Mouse (Mus musculus) midbrain, postnatal 0 days (tissue): ENCODE measurements around the gene Klf16. TPM values are rescaled to one million over a fixed set of nuclear protein-coding genes. Genes with fewer than 3 reads are reported as not detected.

ENCODE experiments used
- ATAC-seq: fragments of 200-750 bp; cut with Nextera tagmentation; 2 replicates; pipeline ENCODE4 v1.8.0; 2017; ENCODE audit warnings: moderate number of reproducible peaks, mild to moderate bottlenecking, moderate TSS enrichment, moderate library complexity; ENCODE audit not compliant: low FRiP score
- DNase-seq: peaks from one replicate; pipeline ENCODE4 v3.0.0-alpha.2; 2015; ENCODE audit warnings: low spot score
- H3K27ac ChIP-seq: fragments of 300-500 bp; sonication (generic); 2 replicates; pipeline ENCODE4 v1.5.1; 2014; ENCODE audit warnings: low read depth, mild to moderate bottlenecking, low read length, mixed read lengths
- H3K27me3 ChIP-seq: fragments of 300-500 bp; sonication (generic); 2 replicates; pipeline ENCODE4 v1.6.1; 2014; ENCODE audit warnings: low read length, control low read depth, mixed read lengths; ENCODE audit not compliant: insufficient read depth
- H3K36me3 ChIP-seq: fragments of 300-500 bp; sonication (generic); 2 replicates; pipeline ENCODE4 v1.6.1; 2014; ENCODE audit warnings: low read length, control low read depth, mixed read lengths; ENCODE audit not compliant: insufficient read depth
- H3K4me1 ChIP-seq: fragments of 300-500 bp; sonication (generic); 2 replicates; pipeline ENCODE4 v1.6.1; 2014; ENCODE audit warnings: mild to moderate bottlenecking, control low read depth, antibody characterized with exemption, low read length, mixed read lengths; ENCODE audit not compliant: insufficient read depth
- H3K4me2 ChIP-seq: fragments of 300-500 bp; sonication (generic); 2 replicates; pipeline ENCODE4 v1.6.1; 2014; ENCODE audit warnings: low read depth, mild to moderate bottlenecking, low read length, mixed read lengths; ENCODE audit not compliant: poor library complexity, severe bottlenecking
- H3K4me3 ChIP-seq: fragments of 300-500 bp; sonication (generic); 2 replicates; pipeline ENCODE4 v1.5.1; 2014; ENCODE audit warnings: low read depth, mild to moderate bottlenecking, low read length, moderate library complexity
- H3K9ac ChIP-seq: fragments of 300-500 bp; sonication (generic); replicated peaks from 2 replicates; pipeline ENCODE4 v1.6.1; 2014; ENCODE audit warnings: mild to moderate bottlenecking, low read length, moderate library complexity, mixed read lengths; ENCODE audit not compliant: poor library complexity, severe bottlenecking
- H3K9me3 ChIP-seq: fragments of 300-500 bp; sonication (generic); 2 replicates; pipeline ENCODE4 v1.6.1; 2016; ENCODE audit warnings: low read length, control low read depth
- CTCF ChIP-seq: IDR thresholded peaks from 2 replicates; pipeline ENCODE4 v1.5.1; 2016; ENCODE audit warnings: antibody characterized with exemption, mild to moderate bottlenecking
- WGBS: fragments of 180-500 bp; shearing (Covaris S2); extraction: QIAGEN DNeasy Blood & Tissue Kit; methylation state at CpG from one replicate; pipeline ENCODE4 v1.1.7; 2014; 5-methylcytosine and 5-hydroxymethylcytosine counted together
- polyA plus RNA-seq: library from polyadenylated mRNA; unstranded; fragments of >200 nt; fragmentation: Nextera tagmentation; extraction: Ambion mirVana; gene quantifications from 2 replicates; pipeline ENCODE4 v1.2.1, GENCODE M21; 2015
- total RNA-seq: library from RNA; depleted of rRNA; stranded (reverse); fragments of >200 nt; gene quantifications from 2 replicates; pipeline ENCODE4 v1.2.3, GENCODE M21; 2014

Klf16 gene
- total and polyA plus RNA-seq, 2 experiments from 2014 or later, result 8.3 to 18.1 TPM

- H3K9ac ChIP-seq, result no peak overlapping the region
- no peak for TF ChIP-seq CTCF
- no peaks in the 10 kb centered on the region for H3K4me1 ChIP-seq
- no peak for DNase-seq
- H3K36me3 ChIP-seq, result no peaks in the 10 kb centered on the region
- H3K9me3 ChIP-seq, result no peaks in the 10 kb centered on the region
- no peak overlapping the region for H3K4me2 ChIP-seq
- 11% methylated on average over 13 of the region's 13 CpGs for WGBS
- H3K4me3 ChIP-seq, result no peak overlapping the region
- no peak overlapping the region for H3K27ac ChIP-seq
- peaks cover 20% of the 10 kb centered on the region for H3K27me3 ChIP-seq
- no peak for ATAC-seq
These were observed 41.4 kb downstream of the Klf16 start for GRCm38 (mm10) chr10:80535711-80536110.

DNA sequence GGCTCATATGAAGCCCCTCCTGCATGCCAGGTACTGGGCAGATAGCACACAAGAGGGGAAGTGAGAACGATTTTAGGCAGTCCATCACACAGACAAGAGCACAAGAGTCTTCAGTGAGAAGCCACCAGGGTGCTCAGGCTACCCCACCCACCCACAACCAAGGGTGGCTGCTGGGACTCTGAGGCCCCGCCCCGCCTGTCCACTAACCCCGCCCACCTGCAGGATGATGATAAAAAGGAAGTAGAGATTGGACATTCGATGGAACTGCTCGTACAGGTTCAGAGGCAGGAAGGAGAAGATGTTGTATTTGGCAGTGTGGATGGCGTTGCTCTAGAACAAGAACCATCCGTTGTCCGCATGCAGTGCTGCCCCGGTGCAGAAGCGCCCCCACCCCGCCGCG, 42.0 kb downstream of the Klf16 start:
- no peak for TF ChIP-seq CTCF
- Histone ChIP-seq H3K36me3 (no peaks in the 10 kb centered on the region), H3K9me3 (no peaks in the 10 kb centered on the region), H3K27ac (no peak overlapping the region), H3K27me3 (peaks cover 20% of the 10 kb centered on the region), H3K4me3 (0 out of 2 replicates have a peak overlapping the region, but pooled peaks have one; percentile 3), H3K9ac (no peak overlapping the region), H3K4me2 (no peak overlapping the region), H3K4me1 (no peaks in the 10 kb centered on the region)
- DNase-seq (no peak), ATAC-seq (no peak)
- WGBS, result 10% methylated on average over 14 of the region's 14 CpGs

- Histone ChIP-seq H3K36me3 (no peaks in the 10 kb centered on the region), H3K9ac (no peak overlapping the region), H3K4me3 (no peak overlapping the region), H3K27me3 (peaks cover 19% of the 10 kb centered on the region), H3K9me3 (no peaks in the 10 kb centered on the region), H3K27ac (no peak overlapping the region), H3K4me1 (no peaks in the 10 kb centered on the region), H3K4me2 (no peak overlapping the region)
- no peak for TF ChIP-seq CTCF
- 17% methylated on average over 7 of the region's 7 CpGs for WGBS
- DNase-seq, result no peak
- no peak for ATAC-seq
These were observed 43.4 kb downstream of the Klf16 start for GRCm38 (mm10) chr10:80533704-80534103.

GRCm38 (mm10) chr10:80532783-80533182, 44.3 kb downstream of the Klf16 start:
- H3K4me3 ChIP-seq, result no peak overlapping the region
- H3K9me3 ChIP-seq, result no peaks in the 10 kb centered on the region
- no peak for DNase-seq
- peaks cover 12% of the 10 kb centered on the region; the same call in 1 of the 2 replicates for H3K27me3 ChIP-seq
- no peaks in the 10 kb centered on the region for H3K36me3 ChIP-seq
- H3K9ac ChIP-seq, result no peak overlapping the region
- no peak for ATAC-seq
- no peaks in the 10 kb centered on the region for H3K4me1 ChIP-seq
- 94% methylated on average over 11 of the region's 11 CpGs for WGBS
- no peak for TF ChIP-seq CTCF
- H3K4me2 ChIP-seq, result no peak overlapping the region
- no peak overlapping the region for H3K27ac ChIP-seq

GRCm38 (mm10) chr10:80526172-80526571, 50.9 kb downstream of the Klf16 start:
- DNase-seq (peak; percentile 69), ATAC-seq (peak; percentile 78)
- Histone ChIP-seq H3K27me3 (no peaks in the 10 kb centered on the region), H3K27ac (no peak overlapping the region), H3K9me3 (no peaks in the 10 kb centered on the region), H3K9ac (no peak overlapping the region), H3K36me3 (no peaks in the 10 kb centered on the region), H3K4me1 (no peaks in the 10 kb centered on the region), H3K4me3 (peak overlapping the region; percentile 2; the same call in 1 of the 2 replicates), H3K4me2 (peak overlapping the region; percentile 32)
- 14% methylated on average over 9 of the region's 9 CpGs for WGBS
- TF ChIP-seq CTCF, result no peak

DNA sequence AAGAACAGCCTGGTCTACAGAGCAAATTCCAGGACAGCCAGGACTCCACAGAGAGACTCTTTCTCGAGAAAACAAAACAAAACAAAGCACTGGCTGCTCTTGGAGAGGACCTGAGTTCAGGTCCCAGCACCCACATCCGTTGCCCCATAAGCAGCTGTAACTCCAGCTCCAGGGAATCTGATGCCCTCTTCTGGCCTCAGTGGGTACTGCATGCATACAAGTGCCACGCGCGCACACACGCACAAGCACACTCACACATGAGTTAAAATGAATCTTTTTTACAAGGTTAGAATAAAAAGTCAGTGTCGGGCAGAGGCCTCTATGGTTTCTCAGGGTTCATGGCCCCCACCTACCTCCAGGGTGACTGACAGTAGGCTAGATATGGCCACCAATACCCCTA, 53.8 kb downstream of the Klf16 start:
- H3K4me2 ChIP-seq, result no peak overlapping the region
- no peaks in the 10 kb centered on the region for H3K4me1 ChIP-seq
- DNase-seq (no peak), ATAC-seq (no peak)
- no peak overlapping the region for H3K27ac ChIP-seq
- TF ChIP-seq CTCF, result peak; percentile 32; the same call in 1 of the 2 replicates
- H3K9ac ChIP-seq, result no peak overlapping the region
- no peaks in the 10 kb centered on the region for H3K36me3 ChIP-seq
- H3K4me3 ChIP-seq, result no peak overlapping the region
- H3K27me3 ChIP-seq, result no peaks in the 10 kb centered on the region
- no peaks in the 10 kb centered on the region for H3K9me3 ChIP-seq
- WGBS, result 94% methylated on average over 7 of the region's 7 CpGs
